Mouse (Mus musculus) heart, postnatal 36 days (tissue): ENCODE data around the gene A930004D18Rik. TPM values are rescaled to one million over a fixed set of nuclear protein-coding genes. Genes with fewer than 3 reads are reported as not detected.

Experiments
- DNase-seq, 2 experiments: peaks; one replicate each; pipeline ENCODE4 v3.0.0; 2021 to 2022
- intact Hi-C: fragments of 180-260 bp; cut with DNase I; formaldehyde crosslinking; loops from one replicate; pipeline ENCODE4 v1.15.1; 2025
- total RNA-seq, 2 experiments: library from RNA; stranded (reverse); gene quantifications; 2 replicates each; pipeline ENCODE4 v1.2.3; 2021

Gene A930004D18Rik
- total RNA-seq, 2 experiments from 2014 or later: 4.6 to 6.2 TPM

DNA sequence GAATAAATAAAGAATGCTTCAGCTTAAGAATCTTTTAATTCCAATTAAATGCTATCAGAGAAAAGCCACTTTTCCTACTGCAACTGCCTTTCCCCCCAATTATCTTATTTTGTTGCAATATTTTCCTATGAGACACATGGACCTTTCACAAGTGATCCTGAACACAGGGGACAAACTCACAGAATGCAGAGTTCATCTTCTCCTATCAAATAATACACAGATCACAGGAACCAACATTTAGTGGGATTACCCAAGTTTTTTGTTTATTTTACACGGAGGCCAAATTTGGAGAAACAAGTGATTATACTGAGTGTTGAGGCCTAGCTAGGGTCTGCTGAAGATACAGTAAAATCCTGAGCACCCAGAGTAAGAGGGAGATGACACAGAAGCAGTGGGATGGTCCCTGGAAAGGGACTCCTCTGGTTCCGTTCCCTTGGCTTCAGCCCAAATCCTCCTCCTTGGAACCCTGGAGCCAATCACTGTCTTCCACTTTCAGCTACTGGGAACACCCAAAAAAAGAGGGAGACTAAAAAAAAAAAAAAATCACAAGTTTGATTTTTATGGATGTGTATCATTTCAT lies 16.5 kb upstream of the A930004D18Rik start:
- peak; percentile 54 to 58 for DNase-seq
- intact Hi-C loops: no loop called here

DNA sequence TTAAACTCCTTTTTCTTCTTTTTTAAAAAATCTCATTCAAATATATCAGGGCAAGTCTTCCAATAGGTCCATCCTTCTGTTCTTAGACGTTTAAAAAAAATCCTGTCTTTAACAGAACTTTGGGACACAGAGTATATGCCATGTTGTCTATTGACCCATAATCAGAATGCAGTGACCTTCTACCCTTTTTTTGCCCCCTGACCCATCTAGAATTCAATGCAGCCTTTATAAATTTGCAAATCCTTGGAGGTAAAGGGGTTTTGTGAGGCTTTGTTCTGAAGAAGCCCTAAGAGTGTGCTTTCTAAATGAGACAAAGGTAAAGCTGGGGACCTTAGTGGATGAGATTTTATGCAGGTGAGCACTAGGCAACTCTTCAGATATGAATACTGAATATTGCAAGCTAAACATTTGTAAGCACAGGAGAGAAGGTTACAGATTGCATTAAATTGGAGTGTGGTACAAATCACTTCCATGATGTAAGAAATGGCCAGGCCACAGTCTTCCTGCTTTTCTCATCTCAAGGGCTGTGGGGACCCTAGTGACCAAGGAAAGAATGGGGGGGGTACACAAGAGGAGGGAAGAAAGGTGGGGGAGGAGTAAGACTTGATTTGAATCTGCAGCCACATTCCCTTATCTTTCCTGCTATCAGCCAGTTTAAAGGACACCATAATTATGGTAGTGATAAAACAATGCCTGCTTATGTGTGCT lies 15.9 kb upstream of the A930004D18Rik start:
- intact Hi-C loops: no loop called here

GRCm38 (mm10) chr2:18052581-18052980 lies 15.0 kb upstream of the A930004D18Rik start:
- intact Hi-C loops: no loop called here

More for the DNA sequence above, 15.9 kb upstream of the A930004D18Rik start:
- no peak for DNase-seq

DNA sequence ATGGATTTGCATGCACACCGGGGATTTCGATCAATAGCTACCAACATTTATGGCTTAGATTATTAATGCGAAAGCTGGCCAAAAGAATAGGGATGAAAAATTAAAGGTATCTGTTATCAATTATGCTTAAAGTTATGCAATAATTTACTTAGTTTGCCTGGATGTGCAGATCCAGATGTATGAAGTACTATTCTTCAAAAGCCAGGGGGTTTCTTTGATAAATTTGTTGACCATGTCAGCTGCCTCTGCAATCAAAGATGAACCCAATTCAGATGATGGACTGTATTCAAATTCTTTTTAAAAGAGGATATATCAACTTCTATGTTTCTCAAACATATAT lies 14.3 kb upstream of the A930004D18Rik start:
- DNase-seq: no peak
- intact Hi-C loops: no loop called here

More at GRCm38 (mm10) chr2:18052581-18052980, 15.0 kb upstream of the A930004D18Rik start:
- DNase-seq: no peak

DNA sequence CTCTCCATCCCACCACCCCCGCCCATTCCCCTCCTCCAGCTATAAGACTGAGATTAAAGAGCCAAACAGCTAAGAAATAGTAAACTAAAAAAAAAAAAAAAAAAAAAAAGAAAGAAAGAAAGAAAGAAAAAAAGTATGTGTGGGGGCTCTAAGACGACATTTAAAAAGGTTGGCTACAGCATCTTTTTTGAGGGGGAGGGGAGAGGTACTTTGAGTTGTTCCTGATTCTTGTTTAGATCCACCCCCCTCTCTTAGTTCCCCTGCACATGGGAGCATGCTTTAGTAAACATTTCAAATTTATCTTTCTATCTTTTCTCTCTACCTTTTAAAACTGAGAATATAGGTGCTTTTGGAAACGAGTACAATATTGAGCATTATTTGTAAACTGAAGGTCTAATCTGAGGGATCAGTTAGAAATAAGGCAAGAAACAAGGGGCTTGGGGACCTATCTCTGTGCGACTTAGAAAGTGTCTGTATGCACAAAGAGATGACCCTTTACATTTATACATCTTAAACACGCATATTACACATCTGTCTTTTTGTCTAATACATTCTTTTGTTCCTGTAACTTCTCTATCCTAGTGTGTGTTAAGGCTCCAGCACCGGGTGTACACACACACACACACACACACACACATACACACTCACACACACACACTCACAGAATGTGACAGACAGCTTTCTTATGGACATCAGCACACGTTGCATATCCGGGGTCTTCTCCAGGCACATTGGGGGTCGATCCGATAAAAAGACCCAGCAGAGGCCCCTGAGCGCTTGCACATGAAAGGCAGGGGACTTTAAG lies 13.7 kb upstream of the A930004D18Rik start:
- intact Hi-C loops: no loop called here
- DNase-seq: no peak

DNA sequence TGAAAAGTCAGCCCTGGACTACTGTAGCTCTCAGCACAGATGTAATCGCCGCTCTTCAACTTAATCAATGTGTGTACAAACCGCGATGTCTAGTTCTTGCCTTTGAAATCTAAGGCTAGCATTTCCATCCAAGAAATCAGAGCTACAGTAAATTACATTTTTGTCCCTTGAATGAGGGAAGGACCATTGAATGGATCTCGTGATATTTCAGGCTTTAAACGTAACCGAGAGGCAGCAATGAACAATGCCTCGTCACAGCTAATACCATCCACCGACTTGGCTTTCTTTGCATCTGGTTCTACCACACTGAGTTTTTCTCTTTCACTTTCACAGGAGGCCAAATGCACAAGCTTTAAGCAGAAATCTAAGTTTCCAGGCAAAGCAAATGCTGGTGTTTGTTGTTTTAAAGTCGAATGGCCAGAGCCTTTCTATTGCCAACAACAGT lies 13.0 kb upstream of the A930004D18Rik start:
- intact Hi-C loops: no loop called here

DNA sequence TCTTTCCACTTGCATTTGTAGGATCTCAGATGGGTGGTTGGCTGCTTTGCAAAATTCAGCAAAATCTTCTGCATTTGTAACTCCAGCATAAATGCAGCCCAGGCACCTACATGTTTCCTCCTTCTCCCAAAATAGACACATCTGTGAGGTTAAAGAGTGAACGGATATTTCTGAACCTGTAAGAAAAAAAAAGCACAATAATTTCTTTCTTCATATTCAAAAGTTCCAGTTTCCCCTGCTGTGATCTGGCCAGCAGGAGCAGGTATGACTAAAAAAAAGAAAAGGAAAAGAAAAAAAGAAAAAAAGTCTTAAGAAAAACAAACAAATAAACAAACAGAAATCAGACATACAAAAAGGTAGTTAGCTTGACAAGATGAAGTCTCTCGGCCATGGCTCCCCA lies 12.5 kb upstream of the A930004D18Rik start:
- intact Hi-C loops: no loop called here
- no peak for DNase-seq

More for the DNA sequence above, 13.0 kb upstream of the A930004D18Rik start:
- peak in 1 of 2 experiments; percentile 50 for DNase-seq

DNA sequence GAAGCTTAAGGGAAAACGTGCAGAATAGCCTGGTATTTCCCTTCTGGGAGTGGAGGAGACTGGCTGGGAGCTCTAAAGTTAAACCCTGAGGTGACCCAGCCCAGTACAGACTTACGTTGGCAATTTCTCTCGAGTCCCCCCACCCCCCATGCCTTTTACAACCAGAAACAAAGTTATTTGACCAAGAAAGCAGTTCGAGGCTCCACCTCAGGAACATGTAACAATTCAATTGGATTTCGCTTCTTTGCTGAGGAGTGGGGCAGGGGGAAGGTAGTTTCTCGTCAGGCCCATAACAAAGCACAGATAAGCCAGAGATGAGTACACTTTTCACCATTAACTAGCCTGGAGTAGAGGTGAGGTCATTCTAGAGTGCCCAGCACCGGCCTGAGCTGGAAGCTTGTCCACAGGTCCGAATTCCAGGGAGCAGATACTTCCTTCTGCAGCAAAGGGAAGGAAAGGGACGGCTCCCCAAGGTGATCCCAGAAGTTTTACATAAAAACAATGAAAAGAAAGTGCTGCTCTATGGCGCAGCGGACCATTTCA lies 11.8 kb upstream of the A930004D18Rik start:
- peak; percentile 24 to 52 for DNase-seq

GRCm38 (mm10) chr2:18048453-18049075 lies 11.0 kb upstream of the A930004D18Rik start, which contains the start of gene Skida1:
Gene Skida1 (minus strand): TSS chr2:18049051.
- DNase-seq: peak in 1 of 2 experiments; percentile 58
- intact Hi-C loops: loop anchor here (5.0 kb wide), 2 partner anchors 629 to 719 kb away; partner anchors contain the start of gene Bmi1

More for the DNA sequence above, 11.8 kb upstream of the A930004D18Rik start:
- intact Hi-C loops: loop anchor here (5.0 kb wide), 2 partner anchors 628 to 718 kb away; partner anchors contain the start of gene Bmi1

DNA sequence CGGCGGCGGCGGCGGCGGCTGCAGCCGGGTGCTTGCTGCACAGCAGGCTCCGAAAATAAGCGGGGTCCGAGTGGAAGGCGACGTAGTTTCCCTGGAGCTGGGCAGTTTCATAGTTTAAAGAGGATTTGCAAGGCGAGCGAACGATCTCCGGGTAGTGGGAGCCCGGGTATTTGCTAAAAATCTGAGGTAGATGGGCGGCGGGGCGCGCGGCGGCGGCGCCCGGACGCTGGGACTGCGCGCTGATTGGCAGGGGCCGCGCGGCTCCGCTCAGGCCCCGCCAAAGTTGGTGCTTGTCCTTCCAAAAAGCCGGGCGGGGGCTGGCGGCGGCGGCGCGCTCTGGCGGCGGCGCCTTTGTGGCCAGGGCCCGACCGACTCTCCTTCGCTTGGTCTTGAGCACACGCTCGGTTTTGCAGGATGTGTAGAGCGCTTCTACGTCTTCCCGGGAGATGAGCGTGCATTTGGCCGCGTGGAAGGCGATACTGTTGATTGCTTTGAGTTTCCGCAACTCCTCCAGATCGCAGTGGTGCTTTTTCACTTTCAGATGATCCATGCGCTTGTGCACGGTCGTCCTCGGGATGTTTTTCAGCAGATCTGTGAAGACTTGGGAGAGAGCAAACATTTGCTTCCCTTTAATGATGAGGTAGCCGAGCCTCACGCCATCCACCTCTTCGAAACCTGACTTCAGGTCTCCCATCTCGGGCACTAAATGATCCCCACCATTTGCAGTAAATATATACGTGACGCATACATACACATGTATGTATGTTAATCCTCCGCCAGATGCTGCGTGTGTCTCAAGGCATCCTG lies 10.3 kb upstream of the A930004D18Rik start:
- peak; percentile 75 to 88 for DNase-seq
- intact Hi-C loops: loop anchor here (1.0 to 5.0 kb wide), 4 partner anchors 9 to 719 kb away; partner anchors contain the start of gene Bmi1

GRCm38 (mm10) chr2:18046758-18047645 lies 9.5 kb upstream of the A930004D18Rik start:
- intact Hi-C loops: loop anchor here (1.0 to 5.0 kb wide), 5 partner anchors 10 to 720 kb away; partner anchors contain the start of gene Bmi1
- peak; percentile 69 to 86 for DNase-seq

DNA sequence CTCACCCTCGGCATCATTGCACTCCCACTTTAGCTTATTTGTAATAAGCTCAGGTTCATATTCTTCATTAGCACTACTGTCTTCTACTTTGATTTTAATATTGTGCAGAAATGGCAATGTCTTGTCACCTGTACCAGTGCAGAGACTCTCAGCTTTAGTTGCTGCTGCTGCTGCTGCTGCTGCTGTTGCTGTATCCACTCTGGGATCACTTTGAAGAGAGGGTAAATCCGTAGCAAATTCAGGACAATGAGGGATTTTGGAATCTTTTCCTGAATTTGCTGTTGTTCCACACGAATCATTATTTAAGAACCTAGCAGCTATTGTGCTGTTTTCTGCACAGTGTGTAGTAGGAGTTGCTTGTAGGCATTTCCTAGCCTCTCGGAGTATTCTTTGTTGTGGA lies 8.6 kb upstream of the A930004D18Rik start:
- no peak for DNase-seq

DNA sequence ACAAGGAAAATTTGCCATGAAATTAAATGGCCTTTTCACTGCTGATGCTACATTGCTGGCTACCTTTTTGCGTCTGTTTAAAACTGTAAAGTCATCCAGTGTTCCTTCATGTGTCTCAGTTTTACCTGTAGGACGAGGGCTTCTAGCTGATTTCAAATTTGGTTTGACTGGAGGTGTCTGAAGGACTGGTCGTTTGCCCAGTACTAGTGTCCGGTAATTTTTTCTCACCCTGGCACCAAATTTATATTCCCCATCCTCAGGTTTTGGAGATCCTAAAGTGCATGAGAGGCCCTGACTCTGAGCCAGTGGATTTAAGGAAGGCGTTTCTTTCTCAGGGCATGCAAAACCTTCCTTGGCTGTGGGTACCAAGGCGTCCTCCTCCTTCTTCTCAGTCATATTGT lies 8.2 kb upstream of the A930004D18Rik start:
- DNase-seq: no peak
- intact Hi-C loops: loop anchor here (1.0 to 5.0 kb wide), 4 partner anchors 14 to 722 kb away; partner anchors contain the start of gene Bmi1

More for the DNA sequence above, 8.6 kb upstream of the A930004D18Rik start:
- intact Hi-C loops: loop anchor here (1.0 to 5.0 kb wide), 4 partner anchors 15 to 721 kb away; partner anchors contain the start of gene Bmi1

DNA sequence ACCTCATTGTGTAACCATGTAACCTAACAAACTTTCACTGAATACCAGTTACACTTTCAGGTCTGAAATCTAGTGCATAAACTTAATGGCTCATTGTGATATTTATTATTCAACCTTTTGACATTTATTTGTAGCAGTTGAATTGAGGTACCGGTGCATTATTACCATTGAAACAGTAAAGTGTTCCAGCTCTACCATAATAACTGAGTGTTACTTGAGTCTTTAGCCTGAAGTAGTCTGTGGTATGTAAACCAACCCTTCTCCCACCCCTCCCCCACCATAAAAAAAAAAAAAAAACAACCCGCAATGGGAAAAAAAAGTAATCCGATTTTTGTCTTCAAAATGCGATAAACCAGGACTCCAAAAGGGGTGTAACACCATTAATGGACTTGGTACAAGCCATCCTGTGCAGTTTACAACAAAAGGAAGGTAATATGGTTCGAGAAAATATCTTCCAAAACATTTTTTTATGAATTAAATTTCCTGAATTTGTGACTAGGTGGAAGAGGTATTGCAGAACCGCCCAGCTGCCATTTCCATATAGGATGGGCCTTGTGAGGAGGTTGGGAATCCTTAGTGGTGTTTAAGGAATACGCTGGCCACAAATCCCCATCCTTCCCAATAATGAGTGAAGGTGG lies 7.7 kb upstream of the A930004D18Rik start:
- intact Hi-C loops: loop anchor here (5.0 kb wide), 2 partner anchors 632 to 722 kb away; partner anchors contain the start of gene Bmi1
- DNase-seq: no peak

DNA sequence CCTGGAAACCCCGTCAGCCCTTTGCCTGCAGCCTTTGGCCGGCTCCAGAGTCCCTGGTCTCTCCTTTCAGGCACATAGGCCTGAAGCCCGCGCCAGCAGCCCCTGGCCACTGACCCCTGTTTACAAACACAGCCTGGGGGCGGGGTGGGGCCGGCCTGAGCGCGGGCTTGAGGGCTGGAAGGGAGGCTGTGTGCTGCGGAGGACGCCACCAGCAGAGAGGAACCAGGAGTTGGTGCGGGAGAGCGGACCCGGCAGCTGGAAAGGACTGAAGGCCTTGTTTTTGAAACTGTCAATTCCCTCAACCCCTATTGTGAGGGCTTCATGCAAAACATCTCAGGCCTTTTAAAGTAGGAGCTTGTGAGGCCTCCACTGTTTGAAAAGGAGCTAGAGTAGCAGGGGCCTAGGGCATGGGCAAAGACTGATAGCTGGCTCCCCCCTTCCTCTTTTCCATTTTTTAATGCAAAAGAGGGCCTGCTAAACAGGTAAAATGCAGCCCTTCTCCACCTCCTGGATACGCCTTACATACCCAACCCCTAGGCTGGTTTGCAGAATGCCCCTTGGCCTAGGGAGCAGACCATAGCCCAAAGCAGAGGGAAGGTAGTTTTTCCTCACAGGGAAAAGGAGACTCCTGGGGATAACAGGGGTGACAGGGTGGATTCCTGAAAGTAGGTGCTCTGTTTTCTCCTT lies 3.8 kb upstream of the A930004D18Rik start:
- no peak for DNase-seq
- intact Hi-C loops: no loop called here

- intact Hi-C loops: no loop called here
- DNase-seq: no peak
Observed at GRCm38 (mm10) chr2:18040347-18041160, 3.0 kb upstream of the A930004D18Rik start.
